Mouse (Mus musculus): ENCODE data around the gene Rab42. TPM values are rescaled to one million over a fixed set of nuclear protein-coding genes. Genes with fewer than 3 reads are reported as not detected.

Rab42 gene
- under 1 TPM in 1 of 2 experiments, not detected in 1; 0.31 TPM for total RNA-seq (2021)
- long read RNA-seq, experiment 1 = 0 reads
- long read RNA-seq, experiment 2, partial matches to known transcripts = 0 of 1 reads
- long read RNA-seq, experiment 2, other reads (novel, unspliced or antisense) = 0 of 1 reads

- DNase-seq (ENCODE audit: low spot score) = peak; percentile 33
Measured at GRCm38 (mm10) chr4:132302939-132303479, at the start of gene Rab42. Gene Rab42, minus strand, starts transcription at chr4:132303385.

DNA sequence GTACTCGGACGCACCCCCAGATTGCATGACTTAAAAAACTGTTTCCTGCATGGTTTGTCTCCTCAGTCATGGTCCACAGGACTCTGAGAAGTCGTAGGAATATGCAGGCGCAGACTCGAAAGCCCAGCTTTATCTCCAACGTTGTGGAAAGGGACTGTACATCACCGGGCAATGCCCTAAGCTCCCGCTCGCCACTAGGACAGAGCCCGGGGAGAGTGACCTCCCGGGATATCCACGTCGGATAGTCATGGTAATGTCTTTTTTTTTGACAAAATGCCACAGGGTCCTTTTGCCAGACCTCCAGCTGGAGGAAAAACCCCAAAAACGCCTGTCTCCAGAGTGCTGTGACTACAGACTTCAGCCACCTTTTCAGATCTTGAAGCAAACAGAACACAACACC is 49.6 kb upstream of the Rab42 start:
- DNase-seq (ENCODE audit: low spot score) = no peak

DNA sequence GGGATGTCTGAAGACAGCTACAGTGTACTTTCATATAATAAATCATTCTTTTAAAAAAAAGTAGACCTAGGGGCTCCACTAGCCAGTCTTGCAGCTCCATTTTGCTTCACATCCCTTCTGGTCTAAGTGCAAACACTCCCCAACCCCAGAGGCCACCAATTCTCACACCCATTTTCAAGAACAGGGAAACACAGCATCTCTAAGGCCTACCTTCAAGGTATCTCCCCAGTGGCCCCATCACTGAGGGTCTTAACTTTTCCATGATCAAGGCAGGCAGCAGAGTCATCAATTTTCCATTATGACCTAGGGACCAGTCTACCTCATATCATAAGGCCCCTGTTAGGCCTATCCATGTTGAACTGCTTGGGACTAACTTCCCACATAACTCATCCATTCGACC is 48.2 kb upstream of the Rab42 start:
- DNase-seq (ENCODE audit: low spot score) = no peak

DNA sequence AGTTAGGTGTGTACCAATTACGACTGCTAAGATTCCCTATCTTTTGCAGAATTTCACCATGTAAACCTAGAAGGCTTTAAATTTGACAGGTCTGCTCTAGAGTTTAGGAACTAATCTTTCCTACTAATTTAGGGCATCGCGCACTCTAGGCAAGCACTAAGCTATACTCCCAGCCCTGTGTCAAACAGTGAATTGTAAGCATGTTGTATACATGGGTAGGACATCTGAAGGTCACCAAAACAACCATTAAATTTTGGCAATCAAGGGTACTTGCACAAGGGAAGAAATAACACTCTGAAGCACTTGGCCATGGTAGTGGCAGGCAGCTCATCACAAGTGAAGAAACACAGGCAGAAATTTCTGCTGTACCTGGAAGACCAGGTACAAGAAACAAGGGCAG is 47.7 kb upstream of the Rab42 start:
- no peak for DNase-seq (ENCODE audit: low spot score)

GRCm38 (mm10) chr4:132350123-132350740 is 47.0 kb upstream of the Rab42 start:
- DNase-seq (ENCODE audit: low spot score) = no peak

- DNase-seq (ENCODE audit: low spot score) = no peak
Measured at GRCm38 (mm10) chr4:132349495-132350122, 46.4 kb upstream of the Rab42 start.

DNA sequence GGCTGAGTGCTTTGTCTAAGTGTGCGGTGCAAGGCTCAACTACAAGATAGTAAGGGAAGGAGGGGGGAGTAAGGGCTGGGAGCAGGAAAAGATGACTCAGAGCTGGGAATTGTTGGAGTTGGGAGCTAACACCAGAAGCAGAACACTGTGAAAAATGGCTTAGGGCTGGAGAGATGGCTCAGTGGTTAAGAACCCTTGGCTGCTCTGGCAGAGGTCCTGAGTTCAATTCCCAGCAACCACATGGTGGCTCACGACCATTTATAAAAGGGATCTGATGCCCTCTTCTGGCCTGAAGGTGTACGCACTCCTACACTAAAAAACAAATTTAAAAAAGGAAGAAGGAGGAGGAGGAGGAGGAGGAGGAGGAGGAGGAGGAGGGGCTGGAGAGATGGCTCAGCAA is 43.5 kb upstream of the Rab42 start:
- no peak for DNase-seq (ENCODE audit: low spot score)

GRCm38 (mm10) chr4:132346261-132346660 is 43.1 kb upstream of the Rab42 start:
- DNase-seq (ENCODE audit: low spot score) = no peak

GRCm38 (mm10) chr4:132345843-132346212 is 42.6 kb upstream of the Rab42 start:
- DNase-seq (ENCODE audit: low spot score) = no peak

DNA sequence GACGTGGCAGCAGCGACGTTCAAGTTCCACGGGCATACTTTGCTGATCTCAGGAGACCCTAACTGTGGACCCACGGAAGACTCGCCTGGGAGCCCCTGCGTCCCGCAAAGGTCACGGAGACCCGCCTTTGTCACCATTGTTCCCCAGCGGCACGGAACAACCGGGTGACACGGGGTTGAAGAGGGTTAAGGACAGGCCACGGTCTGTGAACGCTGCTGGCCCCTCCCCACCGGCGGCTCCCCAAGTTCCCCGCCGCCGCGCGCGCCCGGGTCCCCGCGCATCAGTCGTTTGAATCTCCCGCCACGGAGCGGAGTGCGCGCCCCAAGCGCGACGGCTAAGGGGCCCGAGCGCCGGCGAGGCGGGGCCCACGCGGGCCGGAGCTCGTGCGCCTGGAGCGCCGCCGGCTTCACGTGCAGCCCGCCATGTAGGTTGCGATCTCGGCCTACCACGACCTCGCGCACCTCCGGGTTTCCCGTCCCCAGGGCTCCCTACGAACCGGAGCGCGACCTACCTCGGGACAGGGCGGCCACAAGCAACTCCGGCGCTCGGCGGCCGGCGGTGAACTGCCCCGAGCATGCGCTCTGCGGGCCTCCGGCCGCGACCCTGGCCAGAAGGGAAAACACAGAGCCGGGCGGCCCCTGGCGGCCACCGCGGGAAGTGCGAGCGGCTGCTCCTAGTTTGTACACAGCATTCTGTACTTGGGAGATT is 42.1 kb upstream of the Rab42 start:
- peak; percentile 95 for DNase-seq (ENCODE audit: low spot score)

DNA sequence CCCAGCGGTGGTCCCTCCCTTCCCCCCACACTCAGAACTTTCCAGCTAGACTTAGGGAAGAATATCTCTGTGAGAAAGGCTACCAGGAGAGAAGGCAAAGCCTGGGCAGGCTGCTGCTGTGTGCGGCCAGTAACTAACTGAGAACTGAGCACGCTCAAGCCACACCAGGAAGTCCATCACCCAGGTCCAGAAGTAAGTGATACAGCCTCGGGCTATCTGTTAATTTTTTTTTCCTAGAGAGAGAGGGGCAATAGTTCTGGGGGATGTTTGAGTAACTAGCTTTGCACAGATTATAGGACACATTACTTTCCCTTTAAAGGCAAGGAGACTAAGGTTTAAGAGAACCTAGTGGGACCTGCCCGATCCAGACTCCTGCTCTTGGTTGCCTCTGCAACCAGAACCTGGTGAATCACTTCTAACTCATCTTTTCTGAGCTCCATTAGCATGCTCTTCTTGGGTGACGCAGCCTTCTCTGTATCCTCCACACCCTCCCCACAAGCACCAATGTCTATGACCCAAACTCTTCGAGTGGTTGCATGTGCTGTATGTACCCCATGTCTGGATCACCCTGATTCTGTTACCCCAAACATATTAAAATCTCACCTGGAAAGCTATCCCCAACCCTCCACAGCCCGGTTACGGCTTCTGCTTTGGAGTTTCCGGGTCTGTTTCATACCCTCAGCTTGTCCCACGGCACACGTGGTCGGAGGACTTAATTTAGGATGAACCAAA is 41.4 kb upstream of the Rab42 start:
- no peak for DNase-seq (ENCODE audit: low spot score)

DNA sequence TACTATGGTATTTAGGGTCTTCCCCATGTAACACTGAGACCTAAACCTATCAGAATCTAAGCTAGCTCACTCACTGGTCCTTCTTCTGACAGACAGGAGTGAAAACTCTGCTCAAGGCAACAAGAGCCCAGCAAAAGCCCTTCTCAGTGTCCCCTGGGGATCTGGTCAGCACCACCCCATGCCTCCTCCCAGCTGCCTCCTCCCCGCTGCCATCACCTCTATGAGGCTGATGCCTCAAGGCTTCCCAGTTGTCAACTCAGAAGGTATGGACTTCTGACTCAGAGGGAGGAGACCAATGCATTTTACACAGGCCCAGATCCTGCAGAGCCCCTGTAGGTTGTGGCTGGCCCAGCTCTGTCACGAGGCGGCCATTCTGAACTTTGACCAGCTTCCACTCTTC is 38.3 kb upstream of the Rab42 start:
- no peak for DNase-seq (ENCODE audit: low spot score)

DNA sequence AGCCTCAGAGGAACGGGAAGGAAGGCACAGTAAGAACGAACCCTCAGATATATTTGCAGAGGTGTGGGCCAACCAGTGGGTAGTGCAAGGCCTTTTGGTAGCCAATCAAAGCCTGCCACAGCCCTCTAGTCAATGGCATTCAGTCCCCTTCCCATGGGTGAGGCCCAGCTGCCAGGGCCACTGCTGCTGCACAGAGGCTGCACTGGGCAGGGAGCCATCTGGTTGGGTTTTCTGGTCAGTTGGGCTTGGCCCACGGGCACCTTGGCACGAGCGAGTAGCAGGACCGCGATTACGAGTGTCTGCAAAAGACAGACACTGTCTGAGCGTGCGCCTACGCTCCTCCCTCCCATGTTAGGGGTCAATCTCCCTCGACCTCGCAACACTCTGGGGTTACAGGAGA is 35.8 kb upstream of the Rab42 start:
- peak; percentile 34 for DNase-seq (ENCODE audit: low spot score)

GRCm38 (mm10) chr4:132332880-132333279 is 29.7 kb upstream of the Rab42 start:
- DNase-seq (ENCODE audit: low spot score) = no peak

GRCm38 (mm10) chr4:132331960-132332359 is 28.8 kb upstream of the Rab42 start:
- DNase-seq (ENCODE audit: low spot score) = no peak

GRCm38 (mm10) chr4:132329835-132330354 is 26.7 kb upstream of the Rab42 start:
- DNase-seq (ENCODE audit: low spot score) = no peak

DNA sequence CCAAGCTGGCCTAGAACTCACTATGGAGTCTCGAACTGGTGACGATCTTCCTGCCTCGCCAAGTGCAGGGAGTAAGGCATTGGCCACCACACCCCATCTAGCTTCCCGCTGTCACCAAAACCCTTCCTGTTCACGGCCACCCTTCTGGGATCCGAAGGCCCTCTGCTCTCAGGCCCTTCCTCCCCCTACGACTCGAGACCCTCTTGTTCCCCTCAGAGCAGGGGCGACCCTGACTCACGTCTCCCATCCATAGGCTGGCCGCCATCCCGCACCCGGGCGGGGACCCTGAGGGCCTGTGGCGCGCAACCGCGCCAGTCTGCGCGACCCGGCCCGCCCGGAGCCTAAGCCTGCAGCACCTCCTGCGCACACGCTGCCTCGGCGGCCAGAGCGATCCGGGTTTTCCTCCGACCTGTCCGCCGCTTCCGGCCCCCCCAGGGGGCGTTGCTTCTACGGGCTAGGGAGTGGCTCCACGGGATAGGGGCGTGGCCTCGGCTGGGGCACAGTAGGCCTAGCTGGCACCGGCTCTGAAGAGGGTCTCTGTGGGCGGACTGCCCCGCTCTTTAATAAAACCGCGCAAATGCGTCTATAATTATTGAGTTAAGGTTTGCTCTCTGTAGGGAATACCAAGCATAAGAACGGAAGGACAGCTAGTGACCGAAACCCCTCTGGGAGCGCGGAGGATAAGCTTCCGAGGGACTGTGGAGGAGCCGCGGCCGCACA is 26.1 kb upstream of the Rab42 start, which contains the start of gene Trnau1ap:
TSS of gene Trnau1ap (minus strand) at position 424 of the 720 bp plus-strand sequence.
- DNase-seq (ENCODE audit: low spot score) = peak; percentile 90

DNA sequence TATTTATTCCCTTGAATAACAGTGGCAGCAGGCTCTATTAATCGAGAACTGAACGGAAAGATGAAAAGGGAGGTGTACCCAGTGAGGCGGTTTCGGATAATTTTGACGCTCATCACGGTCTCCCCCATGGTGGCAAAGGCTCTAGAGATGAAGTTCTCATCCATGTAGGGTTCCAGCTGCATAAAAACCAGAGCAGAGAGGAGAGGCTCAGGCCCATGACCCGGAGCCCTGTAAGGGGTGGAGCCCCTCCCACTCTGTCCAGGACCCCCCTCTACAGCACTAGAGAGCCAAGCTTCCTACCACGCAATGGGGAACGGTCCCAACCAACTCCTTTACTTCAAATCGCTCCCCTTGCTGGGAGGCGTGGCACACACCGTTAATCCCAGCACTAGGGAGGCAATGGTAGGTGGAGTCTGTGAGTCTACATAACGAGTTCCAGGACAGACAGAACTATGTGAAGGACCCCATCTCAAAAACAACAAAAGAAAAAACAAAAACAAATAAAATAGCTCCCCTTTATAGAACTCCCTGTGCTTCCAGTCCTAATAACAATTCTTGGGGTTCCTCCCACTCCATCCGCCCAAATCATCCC is 25.3 kb upstream of the Rab42 start:
- DNase-seq (ENCODE audit: low spot score) = no peak

GRCm38 (mm10) chr4:132326481-132326880 is 23.3 kb upstream of the Rab42 start:
- DNase-seq (ENCODE audit: low spot score) = no peak

GRCm38 (mm10) chr4:132315711-132316110 is 12.5 kb upstream of the Rab42 start:
- no peak for DNase-seq (ENCODE audit: low spot score)

All from gastrocnemius, adult 18-20 months (tissue).